Mouse (Mus musculus) spleen, embryonic (tissue): Measurements from ENCODE around the gene Brms1.

Source experiments
- CTCF ChIA-PET: fragments of 350-600 bp; sonication (Branson Sonifier 250); formaldehyde crosslinking; loops from one replicate; lab custom pipeline; 2022; lab: Charles Lee

Brms1 gene

GRCm38 (mm10) chr19:5038709-5039156 lies 2.4 kb upstream of the Brms1 start, which contains the start of the genes B4gat1 and AC124502.3:
B4gat1 (plus strand) TSS chr19:5038826.
AC124502.3 (plus strand) TSS chr19:5038891.
- CTCF ChIA-PET, result interaction anchor here (0.7 kb wide), 1 partner anchor 17 kb away, joined by 5 read pairs; no protein-coding TSS in a partner anchor

GRCm38 (mm10) chr19:5039301-5040114 lies 1.6 kb upstream of the Brms1 start:
- CTCF ChIA-PET, result no interaction called here

GRCm38 (mm10) chr19:5041588-5041987 lies 434 bp downstream of the Brms1 start:
- CTCF ChIA-PET, result interaction anchor here (1.1 kb wide), 1 partner anchor 12 kb away, joined by 4 read pairs; no protein-coding TSS in a partner anchor

GRCm38 (mm10) chr19:5045531-5045930 lies 4.4 kb downstream of the Brms1 start:
- CTCF ChIA-PET, result no interaction called here

- CTCF ChIA-PET, result no interaction called here
These were observed 7.2 kb downstream of the Brms1 start for GRCm38 (mm10) chr19:5048138-5049056.

- CTCF ChIA-PET, result interaction anchor here (0.5 kb wide), 1 partner anchor 862 kb away, joined by 3 read pairs; no protein-coding TSS in a partner anchor
These were observed 8.2 kb downstream of the Brms1 start for GRCm38 (mm10) chr19:5049325-5049724.

GRCm38 (mm10) chr19:5050047-5050905 lies 9.1 kb downstream of the Brms1 start, which contains the start of gene Rin1:
Rin1 (plus strand) TSS chr19:5050481.
- CTCF ChIA-PET, result interaction anchor here (0.5 to 0.7 kb wide), 2 partner anchors 18 to 863 kb away, joined by 3 read pairs; partner anchors contain the start of gene Cd248

GRCm38 (mm10) chr19:5051031-5051430 lies 9.9 kb downstream of the Brms1 start:
- CTCF ChIA-PET, result interaction anchor here (0.6 kb wide), 1 partner anchor 551 kb away, joined by 3 read pairs; the partner anchor contains the start of gene Rnaseh2c

GRCm38 (mm10) chr19:5051515-5051914 lies 10.4 kb downstream of the Brms1 start:
- CTCF ChIA-PET, result interaction anchor here (0.6 kb wide), 1 partner anchor 550 kb away, joined by 3 read pairs; the partner anchor contains the start of gene Rnaseh2c

GRCm38 (mm10) chr19:5052166-5052822 lies 11.1 kb downstream of the Brms1 start:
- CTCF ChIA-PET, result no interaction called here

- CTCF ChIA-PET, result no interaction called here
These were observed 11.7 kb downstream of the Brms1 start for GRCm38 (mm10) chr19:5052853-5053252.

GRCm38 (mm10) chr19:5053909-5054308 lies 12.8 kb downstream of the Brms1 start:
- CTCF ChIA-PET, result interaction anchor here (1.0 to 1.1 kb wide), 2 partner anchors 13 to 46 kb away, joined by 3 to 4 read pairs; partner anchors contain the start of gene Brms1

- CTCF ChIA-PET, result interaction anchor here (0.8 to 1.2 kb wide), 2 partner anchors 14 to 37 kb away, joined by 3 read pairs; no protein-coding TSS in a partner anchor
These were observed 15.1 kb downstream of the Brms1 start for GRCm38 (mm10) chr19:5056251-5056650.

- CTCF ChIA-PET, result no interaction called here
These were observed 17.0 kb downstream of the Brms1 start for GRCm38 (mm10) chr19:5057876-5058775.

GRCm38 (mm10) chr19:5058801-5059771 lies 17.9 kb downstream of the Brms1 start:
- CTCF ChIA-PET, result no interaction called here

- CTCF ChIA-PET, result no interaction called here
These were observed 19.5 kb downstream of the Brms1 start for GRCm38 (mm10) chr19:5060365-5061330.
